Mouse (Mus musculus) liver, adult 2 months (tissue): ENCODE data around the gene Ugt1a9. TPM values are rescaled to one million over a fixed set of nuclear protein-coding genes. Genes with fewer than 3 reads are reported as not detected.
"Not testable (repeated sequence)": the region's sequence is repeated elsewhere in the genome, so short reads cannot be mapped to it uniquely, and the experiment has no call there.

Experiments used
- DNase-seq: peaks from one replicate; pipeline ENCODE4 v3.0.0-alpha.2; 2011; ENCODE audit warnings: low read depth, low spot score; ENCODE audit errors: extremely low read depth
- H3K27ac ChIP-seq: fragments of 200-500 bp; replicated peaks from 2 replicates; pipeline ENCODE4 v1.5.1; 2012; ENCODE audit warnings: low read depth, mild to moderate bottlenecking, control low read depth, inconsistent platforms, low read length; ENCODE audit not compliant: insufficient read depth
- H3K27me3 ChIP-seq: fragments of 200-500 bp; 2 replicates; pipeline ENCODE4 v1.6.1; 2012; ENCODE audit warnings: mild to moderate bottlenecking, moderate library complexity, low read length, inconsistent platforms; ENCODE audit not compliant: control insufficient read depth, insufficient read depth
- H3K36me3 ChIP-seq: fragments of 200-500 bp; 2 replicates; pipeline ENCODE4 v1.6.1; 2012; ENCODE audit warnings: low read length, inconsistent platforms; ENCODE audit not compliant: control insufficient read depth, insufficient read depth
- H3K4me1 ChIP-seq: fragments of 200-500 bp; 2 replicates; pipeline ENCODE4 v1.6.1; 2011; ENCODE audit warnings: low read length; ENCODE audit not compliant: control insufficient read depth, insufficient read depth
- H3K4me3 ChIP-seq: fragments of 200-500 bp; 2 replicates; pipeline ENCODE4 v1.5.1; 2011; ENCODE audit warnings: low read depth, mild to moderate bottlenecking, control low read depth, low read length, moderate library complexity; ENCODE audit not compliant: insufficient read depth
- H3K79me2 ChIP-seq: fragments of 200-500 bp; 2 replicates; pipeline ENCODE4 v1.6.1; 2012; ENCODE audit warnings: inconsistent platforms, mild to moderate bottlenecking, low read length, moderate library complexity; ENCODE audit not compliant: control insufficient read depth, insufficient read depth
- H3K9ac ChIP-seq: fragments of 200-500 bp; 2 replicates; pipeline ENCODE4 v1.6.1; 2012; ENCODE audit warnings: low read depth, mild to moderate bottlenecking, control low read depth, inconsistent platforms, low read length
- CTCF ChIP-seq: fragments of 200-500 bp; IDR thresholded peaks from 2 replicates; pipeline ENCODE4 v1.5.1; 2011; ENCODE audit warnings: low read depth, low read length, control low read depth
- POLR2A ChIP-seq: fragments of 200-500 bp; IDR thresholded peaks from 2 replicates; pipeline ENCODE4 v1.6.1; 2011; ENCODE audit warnings: low read length, control low read depth; ENCODE audit not compliant: insufficient read depth; ENCODE audit errors: extremely low read depth
- WGBS: fragments of 180-500 bp; shearing (Covaris S2); methylation state at CpG from one replicate; pipeline ENCODE4 v1.1.7; 2018; 5-methylcytosine and 5-hydroxymethylcytosine counted together
- polyA plus RNA-seq: library from polyadenylated mRNA; depleted of rRNA; stranded (reverse); fragments of >200 nt; gene quantifications from 2 replicates; pipeline ENCODE4 v1.2.3, GENCODE M21; 2012
- total RNA-seq: library from RNA; depleted of rRNA; stranded (reverse); fragments of >200 nt; gene quantifications from 2 replicates; pipeline ENCODE4 v1.2.3, GENCODE M21; 2014

The Ugt1a9 gene
- total and polyA plus RNA-seq, 2 experiments: 142 to 177 TPM

- WGBS: 51% methylated on average over 3 of the region's 3 CpGs
- Histone ChIP-seq H3K36me3 (peaks cover 4% of the 10 kb centered on the region; the same call in 1 of the 2 replicates), H3K9ac (no peak overlapping the region), H3K4me1 (peaks cover 55% of the 10 kb centered on the region), H3K27me3 (no peaks in the 10 kb centered on the region), H3K4me3 (no peak overlapping the region), H3K79me2 (peaks cover 22% of the 10 kb centered on the region; the same call in 1 of the 2 replicates), H3K27ac (peak overlapping the region; percentile 87)
- DNase-seq: peak; percentile 74
- TF ChIP-seq POLR2A (no peak), CTCF (no peak)
Measured at GRCm38 (mm10) chr1:88137264-88137663, 66.7 kb downstream of the Ugt1a9 start.

GRCm38 (mm10) chr1:88138145-88138544 is 67.5 kb downstream of the Ugt1a9 start:
- TF ChIP-seq POLR2A: no peak
- no peak for TF ChIP-seq CTCF
- WGBS: 73% methylated on average over 1 of the region's 1 CpGs
- peaks cover 4% of the 10 kb centered on the region; the same call in 1 of the 2 replicates for H3K36me3 ChIP-seq

GRCm38 (mm10) chr1:88140492-88140891 is 69.9 kb downstream of the Ugt1a9 start:
- WGBS: 8% methylated on average over 1 of the region's 1 CpGs
- not testable (repeated sequence) for H3K4me3 ChIP-seq, H3K9ac ChIP-seq, H3K27me3 ChIP-seq, H3K36me3 ChIP-seq
- 0 out of 2 replicates have a peak overlapping the region, but pooled peaks have one; percentile 17 for H3K27ac ChIP-seq
- H3K79me2 ChIP-seq: peaks cover 18% of the 10 kb centered on the region; the same call in 1 of the 2 replicates
- H3K4me1 ChIP-seq: peaks cover 43% of the 10 kb centered on the region
- DNase-seq: peak; percentile 72

More at GRCm38 (mm10) chr1:88138145-88138544, 67.5 kb downstream of the Ugt1a9 start:
- DNase-seq: peak; percentile 49
- peaks cover 24% of the 10 kb centered on the region; the same call in 1 of the 2 replicates for H3K79me2 ChIP-seq
- H3K4me1 ChIP-seq: peaks cover 54% of the 10 kb centered on the region
- peak overlapping the region; percentile 87 for H3K27ac ChIP-seq
- no peaks in the 10 kb centered on the region for H3K27me3 ChIP-seq
- no peak overlapping the region for H3K9ac ChIP-seq
- no peak overlapping the region for H3K4me3 ChIP-seq

GRCm38 (mm10) chr1:88143966-88144675 is 73.5 kb downstream of the Ugt1a9 start:
- H3K36me3 ChIP-seq, H3K9ac ChIP-seq, H3K27me3 ChIP-seq, H3K4me3 ChIP-seq: not testable (repeated sequence)
- 11% methylated on average over 5 of the region's 5 CpGs for WGBS
- H3K79me2 ChIP-seq: peaks cover 16% of the 10 kb centered on the region; the same call in 1 of the 2 replicates
- DNase-seq: peak; percentile 61
- peak; percentile 70 for TF ChIP-seq CTCF
- peak overlapping the region; percentile 48 for H3K27ac ChIP-seq
- H3K4me1 ChIP-seq: peaks cover 20% of the 10 kb centered on the region

GRCm38 (mm10) chr1:88145278-88145677 is 74.7 kb downstream of the Ugt1a9 start:
- not testable (repeated sequence) for H3K4me3 ChIP-seq, H3K9ac ChIP-seq, H3K36me3 ChIP-seq, H3K27me3 ChIP-seq
- DNase-seq: peak; percentile 61
- WGBS: 35% methylated on average over 2 of the region's 2 CpGs
- H3K27ac ChIP-seq: peak overlapping the region; percentile 12; the same call in 1 of the 2 replicates
- H3K4me1 ChIP-seq: peaks cover 18% of the 10 kb centered on the region
- TF ChIP-seq CTCF: peak; percentile 21; the same call in 1 of the 2 replicates
- H3K79me2 ChIP-seq: peaks cover 23% of the 10 kb centered on the region; the same call in 1 of the 2 replicates

- not testable (repeated sequence) for H3K4me3 ChIP-seq, DNase-seq, H3K9ac ChIP-seq, H3K27me3 ChIP-seq, H3K27ac ChIP-seq
- H3K36me3 ChIP-seq: peaks cover 15% of the 10 kb centered on the region
- 84% methylated on average over 2 of the region's 2 CpGs for WGBS
- peaks cover 12% of the 10 kb centered on the region for H3K4me1 ChIP-seq
- peaks cover 39% of the 10 kb centered on the region for H3K79me2 ChIP-seq
Measured at GRCm38 (mm10) chr1:88150133-88150532, 79.5 kb downstream of the Ugt1a9 start.
